Mouse (Mus musculus) spleen, adult 12 weeks (tissue): ENCODE data around the gene Trh.

Experiments
- DNase-seq: peaks from one replicate; pipeline ENCODE4 v3.0.0; 2022; ENCODE audit warnings: low spot score

Gene Trh

GRCm38 (mm10) chr6:92244591-92244990, at the start of gene Trh:
Gene Trh (minus strand): TSS chr6:92244650.
- no peak for DNase-seq

GRCm38 (mm10) chr6:92290826-92291225, 46.4 kb upstream of the Trh start:
- DNase-seq, result no peak

- DNase-seq, result no peak
Measured at GRCm38 (mm10) chr6:92286889-92287288, 42.4 kb upstream of the Trh start.

- no peak for DNase-seq
Measured at GRCm38 (mm10) chr6:92286258-92286888, 41.9 kb upstream of the Trh start.

- DNase-seq, result no peak
Measured at GRCm38 (mm10) chr6:92285559-92285958, 41.1 kb upstream of the Trh start.

- DNase-seq, result no peak
Measured at GRCm38 (mm10) chr6:92277179-92277578, 32.7 kb upstream of the Trh start.

GRCm38 (mm10) chr6:92273652-92274322, 29.3 kb upstream of the Trh start:
- no peak for DNase-seq

GRCm38 (mm10) chr6:92272601-92273000, 28.2 kb upstream of the Trh start:
- DNase-seq, result no peak

GRCm38 (mm10) chr6:92269019-92269418, 24.6 kb upstream of the Trh start:
- peak; percentile 45 for DNase-seq

- DNase-seq, result no peak
Measured at GRCm38 (mm10) chr6:92268001-92268400, 23.6 kb upstream of the Trh start.

- no peak for DNase-seq
Measured at GRCm38 (mm10) chr6:92261162-92261843, 16.9 kb upstream of the Trh start.

- no peak for DNase-seq
Measured at GRCm38 (mm10) chr6:92255346-92255745, 10.9 kb upstream of the Trh start.

GRCm38 (mm10) chr6:92253253-92253870, 8.9 kb upstream of the Trh start:
- DNase-seq, result no peak

- DNase-seq, result no peak
Measured at GRCm38 (mm10) chr6:92247215-92247919, 2.9 kb upstream of the Trh start.

- no peak for DNase-seq
Measured at GRCm38 (mm10) chr6:92246335-92246734, 1.9 kb upstream of the Trh start.

- peak; percentile 1 for DNase-seq
Measured at GRCm38 (mm10) chr6:92241178-92241906, 3.1 kb downstream of the Trh start.

GRCm38 (mm10) chr6:92235036-92235435, 9.4 kb downstream of the Trh start:
- DNase-seq, result no peak

- no peak for DNase-seq
Measured at GRCm38 (mm10) chr6:92231762-92232161, 12.7 kb downstream of the Trh start.

- DNase-seq, result no peak
Measured at GRCm38 (mm10) chr6:92231356-92231755, 13.1 kb downstream of the Trh start.

- DNase-seq, result no peak
Measured at GRCm38 (mm10) chr6:92229586-92229985, 14.9 kb downstream of the Trh start.

GRCm38 (mm10) chr6:92229103-92229502, 15.3 kb downstream of the Trh start:
- DNase-seq, result no peak

- no peak for DNase-seq
Measured at GRCm38 (mm10) chr6:92224981-92225380, 19.5 kb downstream of the Trh start.
